Mouse (Mus musculus) adrenal gland (tissue): Measurements from ENCODE around the gene Fam110c.
"Not testable (repeated sequence)": the region's sequence is repeated elsewhere in the genome, so short reads cannot be mapped to it uniquely, and the experiment has no call there.

ENCODE experiments used
- intact Hi-C: fragments of 180-260 bp; cut with DNase I; formaldehyde crosslinking; loops from one replicate; pipeline ENCODE4 v1.15.1; 2025
- long read RNA-seq, 2 experiments: library from polyadenylated mRNA; unstranded; transcript quantifications; one replicate each; pipeline ENCODE4 v2.0.0; 2020; ENCODE audit warnings: borderline replicate concordance in 1 of 2; ENCODE audit not compliant: insufficient replicate concordance in 1 of 2

Gene Fam110c
- long read RNA-seq, experiment 1, partial matches to known transcripts: 0 of 1 reads
- long read RNA-seq, experiment 1, other reads (novel, unspliced or antisense): 0 of 1 reads
- long read RNA-seq, experiment 2: 0 reads

DNA sequence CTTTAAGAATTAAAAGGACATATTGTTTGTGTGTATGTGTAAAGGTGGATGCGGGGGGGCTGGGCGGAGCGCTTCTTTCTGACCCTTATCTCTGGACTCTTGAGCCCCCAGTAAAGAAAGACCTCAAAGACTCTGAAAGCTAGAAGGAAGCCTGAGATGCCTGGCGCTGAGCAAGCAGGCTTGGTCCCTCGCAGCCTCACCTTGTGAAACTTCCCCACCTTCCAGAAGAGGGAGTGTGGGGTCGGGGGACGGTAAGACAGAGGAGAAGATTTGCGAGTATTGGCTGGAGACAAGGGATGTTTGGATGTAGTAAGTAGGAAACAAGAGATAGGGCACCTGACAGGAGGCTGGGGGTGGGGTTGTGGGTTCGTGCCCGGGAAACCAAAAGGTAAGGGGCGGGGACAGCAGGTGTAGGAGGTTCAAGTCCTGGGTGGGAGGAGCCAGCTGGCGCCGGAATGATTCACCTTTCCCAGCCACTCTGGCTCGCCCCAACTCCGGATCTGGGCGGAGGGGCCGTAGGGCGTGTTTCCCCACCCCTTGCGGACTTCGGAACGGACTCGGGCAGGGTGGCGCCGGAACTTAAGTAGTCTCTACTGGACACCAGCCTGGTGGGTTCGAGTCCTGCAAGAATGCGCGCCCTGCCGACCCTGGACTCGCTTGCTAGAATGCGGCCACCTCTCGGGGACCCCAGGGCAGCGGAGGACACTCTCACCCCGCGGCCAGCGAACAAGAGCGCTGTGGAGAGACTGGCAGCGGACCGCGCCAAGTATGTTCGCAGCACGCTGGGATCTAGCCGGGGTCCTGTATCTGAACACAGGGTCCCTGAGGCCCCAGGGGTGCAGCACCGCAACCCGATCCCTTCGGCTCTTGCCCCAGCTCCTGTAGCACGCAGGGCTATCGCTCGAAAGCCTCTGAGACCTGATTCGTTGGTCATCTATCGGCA lies at the start of gene Fam110c:
Gene Fam110c, plus strand, starts transcription at position 450 of the 943 bp plus-strand sequence.
- intact Hi-C loops: no loop called here

DNA sequence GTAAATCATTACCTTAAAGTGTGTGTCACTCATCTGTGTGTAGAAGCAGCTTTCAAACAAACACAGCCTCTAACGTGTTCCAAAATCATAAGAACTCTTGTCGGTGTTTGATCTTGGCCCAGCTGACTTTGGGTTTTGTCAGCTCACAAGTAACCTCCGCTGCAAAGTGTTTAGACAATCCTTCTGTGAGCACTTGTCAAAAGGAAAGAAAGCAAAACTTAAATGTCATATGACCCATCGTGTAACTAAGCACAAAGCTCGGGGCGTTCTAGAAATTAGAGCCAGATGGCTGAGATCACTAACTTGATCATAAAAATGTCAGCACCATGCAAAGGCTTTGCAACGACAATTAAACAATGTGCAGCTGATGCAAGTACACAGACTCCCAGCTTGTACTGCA lies 47.2 kb upstream of the Fam110c start:
- intact Hi-C loops: no loop called here

- intact Hi-C loops: no loop called here
These were observed 21.6 kb upstream of the Fam110c start for GRCm38 (mm10) chr12:31052066-31052465.

GRCm38 (mm10) chr12:31056291-31056864 lies 17.3 kb upstream of the Fam110c start:
- intact Hi-C loops: no loop called here

GRCm38 (mm10) chr12:31059393-31059853 lies 14.2 kb upstream of the Fam110c start:
- intact Hi-C loops: no loop called here

- intact Hi-C loops: no loop called here
These were observed 13.4 kb upstream of the Fam110c start for GRCm38 (mm10) chr12:31060245-31060644.

- intact Hi-C loops: no loop called here
These were observed 2.4 kb upstream of the Fam110c start for GRCm38 (mm10) chr12:31071222-31071621.

DNA sequence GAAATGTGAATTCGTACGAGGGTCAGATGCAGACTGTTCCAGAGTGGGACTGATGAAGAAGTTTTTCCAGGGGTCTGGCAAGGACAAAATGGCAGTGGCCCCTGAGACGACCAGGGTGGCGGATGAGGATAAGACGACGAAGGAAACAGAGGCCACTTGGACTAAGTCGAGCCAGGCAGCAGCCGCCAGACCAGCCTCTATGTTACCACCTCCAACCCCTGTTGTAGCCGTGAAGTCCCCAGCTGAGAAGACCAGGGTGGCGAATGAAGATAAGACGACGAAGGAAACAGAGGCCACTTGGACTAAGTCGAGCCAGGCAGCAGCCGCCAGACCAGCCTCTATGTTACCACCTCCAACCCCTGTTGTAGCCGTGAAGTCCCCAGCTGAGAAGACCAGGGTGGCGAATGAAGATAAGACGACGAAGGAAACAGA lies 710 bp downstream of the Fam110c start:
- intact Hi-C loops: not testable (repeated sequence)

DNA sequence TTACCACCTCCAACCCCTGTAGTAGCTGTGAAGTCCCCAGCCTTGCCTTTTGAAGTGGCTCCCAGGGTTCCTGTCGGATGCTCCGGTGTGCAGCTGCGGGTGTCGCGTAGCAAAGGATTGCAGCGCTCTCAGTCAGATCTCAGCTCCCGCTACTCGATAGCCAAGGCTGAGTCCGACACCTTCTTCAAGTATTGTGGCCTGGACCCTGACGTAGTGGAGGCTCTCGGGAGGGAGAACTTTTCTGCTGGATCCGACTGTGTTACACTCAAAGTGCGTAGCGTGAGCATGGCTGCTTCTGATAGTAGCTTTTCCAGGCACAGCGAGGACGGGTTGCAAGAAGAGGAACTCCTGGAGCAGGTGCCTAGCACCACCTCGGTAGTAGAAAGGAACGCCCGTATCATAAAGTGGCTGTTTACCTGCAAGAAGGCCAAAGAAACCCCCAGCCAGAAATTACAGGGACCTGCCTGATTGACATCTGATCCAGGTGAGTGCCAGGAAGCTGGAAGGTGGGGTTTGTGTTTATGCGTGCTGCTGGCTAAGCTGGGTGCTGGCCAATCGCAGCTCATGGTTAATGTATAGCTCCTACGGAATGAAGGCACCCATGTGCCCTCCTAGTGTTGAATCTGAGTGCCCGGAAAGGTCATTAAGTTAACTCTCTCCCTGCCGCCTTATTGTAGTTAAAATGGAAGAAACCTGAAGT lies 1.3 kb downstream of the Fam110c start:
- intact Hi-C loops: no loop called here

GRCm38 (mm10) chr12:31077020-31077419 lies 3.4 kb downstream of the Fam110c start:
- intact Hi-C loops: no loop called here

- intact Hi-C loops: no loop called here
These were observed 4.4 kb downstream of the Fam110c start for GRCm38 (mm10) chr12:31078030-31078429.

GRCm38 (mm10) chr12:31080352-31080751 lies 6.7 kb downstream of the Fam110c start:
- intact Hi-C loops: no loop called here

DNA sequence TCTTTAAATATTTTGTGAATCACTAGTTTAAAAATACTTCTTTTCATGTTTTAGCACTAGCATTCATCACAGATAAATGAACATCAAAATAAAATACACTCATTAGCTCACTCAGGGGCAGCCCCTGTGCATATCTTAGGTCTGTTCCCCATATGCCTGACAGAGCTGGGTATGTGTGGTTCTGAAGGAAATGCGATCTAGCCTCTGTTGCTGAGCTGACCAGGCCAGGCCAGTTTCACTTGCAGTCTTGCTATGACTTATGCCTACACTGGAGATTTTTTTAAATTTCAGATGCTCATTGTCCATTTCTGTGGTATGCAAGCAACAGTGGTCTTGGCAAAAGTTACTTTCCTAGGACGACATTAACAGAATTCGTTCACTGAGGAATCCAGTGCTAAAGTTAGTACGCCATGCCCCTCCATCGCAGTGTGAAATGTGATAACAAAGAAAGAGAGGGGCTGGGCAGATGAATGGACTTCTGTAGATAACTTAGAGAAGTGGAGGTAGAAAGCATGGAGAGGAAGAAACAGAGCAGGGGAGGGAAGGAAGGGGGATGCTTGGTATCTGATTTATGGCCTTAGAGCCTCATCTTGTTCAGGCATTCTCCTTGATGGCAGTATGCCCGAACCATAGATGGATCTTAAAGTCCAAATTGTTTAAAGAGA lies 7.4 kb downstream of the Fam110c start:
- intact Hi-C loops: no loop called here

- intact Hi-C loops: no loop called here
These were observed 9.3 kb downstream of the Fam110c start for GRCm38 (mm10) chr12:31083007-31083406.

DNA sequence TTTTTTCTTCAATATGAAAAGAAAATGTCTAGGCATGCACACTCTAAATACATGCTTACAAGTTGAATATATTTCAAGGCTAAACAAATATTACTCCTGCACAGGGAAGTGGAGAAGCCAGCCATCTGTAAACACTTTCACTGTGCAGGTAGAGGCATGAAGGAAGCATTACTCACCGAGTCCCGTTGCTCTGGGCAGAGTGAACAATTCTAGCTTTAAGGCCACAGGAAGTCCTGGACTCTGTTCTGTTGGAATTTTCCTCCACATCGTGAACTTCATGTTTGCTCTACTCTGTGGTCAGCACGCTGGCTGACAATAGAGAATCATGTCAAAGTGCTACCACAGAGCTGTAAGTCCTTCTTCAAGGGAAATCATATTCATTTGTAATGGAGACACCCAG lies 9.7 kb downstream of the Fam110c start:
- intact Hi-C loops: no loop called here

DNA sequence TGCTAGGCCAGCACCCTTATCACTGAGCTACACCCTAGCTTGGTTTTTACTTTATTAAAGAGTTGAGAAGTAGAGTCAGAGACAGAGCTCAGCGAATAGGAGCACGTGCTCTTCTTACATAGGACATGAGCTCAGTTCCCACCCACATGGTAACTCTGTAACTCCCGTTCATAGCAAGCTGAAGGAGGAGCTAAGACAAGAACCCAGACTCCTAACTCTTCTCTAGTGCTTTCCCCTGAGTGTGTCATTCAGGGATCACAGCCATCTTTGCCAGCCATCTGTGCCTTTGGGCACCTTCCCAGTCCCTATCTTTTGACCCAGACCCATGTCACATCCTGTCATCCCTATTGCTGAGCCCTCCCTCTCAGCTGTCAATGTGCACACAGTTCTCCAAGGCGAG lies 13.4 kb downstream of the Fam110c start:
- intact Hi-C loops: no loop called here

- intact Hi-C loops: no loop called here
These were observed 16.7 kb downstream of the Fam110c start for GRCm38 (mm10) chr12:31090401-31090800.

DNA sequence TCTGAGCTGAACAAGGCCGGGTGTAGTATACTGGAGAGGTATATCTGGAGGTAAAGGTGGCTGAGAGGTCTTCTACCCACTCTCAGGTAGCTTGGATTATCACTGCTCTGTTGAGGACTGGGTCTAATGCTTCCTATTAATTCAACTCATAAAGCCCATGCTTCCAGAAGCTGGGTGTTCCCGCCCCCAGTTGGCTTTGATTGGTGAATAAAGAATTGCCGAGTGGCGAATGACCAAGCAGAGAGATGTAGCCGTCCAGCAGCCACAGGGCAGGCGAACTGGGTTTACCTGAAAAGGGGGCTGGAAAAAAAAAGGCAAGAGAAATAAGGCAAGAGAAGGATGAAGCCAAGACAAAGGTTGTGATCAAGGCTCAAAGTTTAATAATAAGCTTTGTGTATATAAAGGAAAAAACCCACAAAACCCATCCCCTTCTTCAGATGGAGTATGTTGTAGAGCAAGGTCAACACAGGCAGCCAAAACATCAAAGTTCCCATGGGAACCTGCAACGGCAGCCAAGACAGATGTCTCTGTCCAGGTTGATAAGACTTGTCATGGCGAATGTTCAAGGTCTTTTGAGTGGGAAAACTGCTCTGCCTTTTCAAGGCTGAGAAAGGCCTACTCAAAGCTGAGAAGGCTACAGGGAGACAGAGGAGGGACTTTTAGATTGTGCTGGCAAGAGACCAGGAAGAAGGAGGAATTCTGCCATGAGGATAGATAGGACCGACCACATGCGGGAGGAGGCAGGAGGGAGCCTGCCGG lies 17.4 kb downstream of the Fam110c start:
- intact Hi-C loops: no loop called here

GRCm38 (mm10) chr12:31092481-31092880 lies 18.8 kb downstream of the Fam110c start:
- intact Hi-C loops: no loop called here

DNA sequence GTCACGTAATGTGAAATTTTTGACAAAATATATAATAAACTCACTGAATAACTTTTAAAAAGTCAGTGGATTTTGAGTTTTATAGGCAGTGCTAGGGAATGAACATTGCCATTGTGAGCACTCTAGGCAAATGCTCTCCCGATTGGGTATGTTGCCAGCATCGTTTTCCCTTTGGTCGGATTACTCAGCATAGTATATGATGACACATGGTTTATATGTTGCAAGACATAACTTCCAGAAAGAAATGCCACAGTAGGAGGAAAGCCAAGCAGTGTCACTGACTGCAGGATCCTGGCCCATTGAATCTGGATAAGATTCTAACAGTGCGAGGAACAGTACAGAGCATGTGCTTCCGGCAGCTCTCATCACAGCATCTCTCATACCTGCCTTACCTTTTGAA lies 23.5 kb downstream of the Fam110c start:
- intact Hi-C loops: no loop called here
